Mouse (Mus musculus) small intestine, adult 10 weeks (tissue): ENCODE data around the gene Hdac6. TPM values are rescaled to one million over a fixed set of nuclear protein-coding genes. Genes with fewer than 3 reads are reported as not detected.

Experiments
- polyA plus RNA-seq: library from polyadenylated mRNA; stranded (reverse); fragments of 350-450 nt; fragmentation: Illumina TruSeq; extraction: RNeasy Lipid Tissue Mini Kit (QIAGEN cat#74804); gene quantifications from one replicate; pipeline ENCODE4 v1.2.3, GENCODE M21; 2014; ENCODE audit warnings: low replicate concordance

Gene Hdac6
- polyA plus RNA-seq: 0.30 TPM

DNA sequence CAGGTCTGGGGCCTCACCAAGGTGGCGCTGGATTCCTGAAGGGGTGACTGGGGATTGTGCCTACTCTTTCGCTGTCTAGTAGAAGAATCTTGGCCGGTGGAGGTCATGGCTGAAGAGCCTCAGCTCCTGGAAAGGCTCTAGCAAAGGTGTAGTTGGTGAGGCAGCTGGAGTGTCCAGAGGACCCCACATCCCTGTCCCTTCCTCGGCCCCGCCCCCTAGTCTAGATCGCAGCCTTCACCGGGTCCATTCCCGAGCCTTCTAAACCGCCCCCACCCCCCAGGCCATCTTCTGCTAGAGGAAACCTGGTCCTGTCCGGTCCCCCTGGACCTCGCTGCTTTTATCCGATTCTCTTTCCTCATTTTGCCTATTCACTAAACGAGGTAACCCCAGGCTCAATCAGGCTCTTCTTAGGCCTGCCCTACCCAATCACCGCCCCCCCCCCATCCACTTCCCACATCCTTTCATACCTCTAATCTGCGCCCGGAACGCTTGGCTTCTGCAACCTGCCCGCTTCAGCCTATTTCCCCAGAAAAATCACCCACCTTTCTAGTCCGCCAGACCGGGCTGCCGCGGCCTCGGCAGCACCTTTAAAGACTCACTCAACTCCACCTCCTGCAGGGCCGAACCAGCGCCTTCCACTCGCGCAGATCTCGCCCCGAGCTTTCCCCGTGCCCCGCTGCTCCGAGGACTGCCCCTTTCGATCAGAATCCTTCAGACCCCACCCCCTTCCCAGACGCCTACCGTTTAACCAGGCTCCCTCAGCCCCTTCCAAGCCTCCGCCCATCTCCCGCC lies at the start of gene Hdac6:
Gene Hdac6 (minus strand): TSS at position 782 of the 792 bp plus-strand sequence.

DNA sequence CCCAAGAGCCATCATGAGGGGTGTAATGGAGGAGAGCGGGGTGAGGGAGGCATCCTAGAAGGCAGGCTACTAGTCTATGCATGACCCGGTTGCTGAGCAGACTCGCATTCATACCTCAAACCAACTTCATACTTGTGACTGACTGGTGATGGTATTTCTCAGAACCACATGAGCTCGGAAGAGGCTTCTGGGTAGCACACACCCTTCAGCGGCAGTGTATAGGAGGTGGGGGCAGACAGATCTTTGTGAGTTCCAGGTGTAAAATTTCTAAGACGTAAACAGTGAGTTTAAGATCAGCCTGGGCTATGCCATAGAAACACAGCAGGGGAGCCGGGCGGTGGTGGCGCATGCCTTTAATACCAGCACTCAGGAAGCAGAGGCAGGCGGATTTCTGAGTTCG lies 30.2 kb upstream of the Hdac6 start, which contains the start of gene Gata1:
Gene Gata1 (minus strand): TSS at position 180 of the 400 bp plus-strand sequence.

DNA sequence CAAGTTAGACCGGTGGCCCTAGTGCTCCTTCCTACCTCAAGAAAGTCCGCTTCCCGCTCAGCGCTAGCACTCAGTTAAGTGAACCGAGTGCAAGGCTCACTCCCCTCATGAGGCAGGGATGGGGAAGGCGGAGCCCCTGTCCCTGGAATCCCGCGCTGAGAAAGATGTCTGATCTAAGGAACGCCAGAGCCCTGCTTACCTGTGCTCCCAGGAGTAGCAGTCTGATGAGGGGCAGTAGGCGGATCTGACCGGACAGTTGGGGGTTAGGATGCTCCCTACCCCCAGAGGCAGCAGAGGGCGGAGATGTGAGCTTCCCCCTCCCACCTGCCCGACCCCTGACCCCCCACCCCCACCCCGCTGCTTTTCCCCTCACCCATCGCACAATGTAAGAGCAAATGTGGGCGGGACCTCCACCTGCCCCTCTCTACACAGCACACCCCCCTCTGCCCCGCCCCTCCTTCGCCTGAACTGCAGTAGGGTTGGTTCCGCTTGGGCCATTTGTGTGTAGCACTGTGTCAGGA lies 19.4 kb downstream of the Hdac6 start, which contains the start of gene Eras:
Gene Eras (minus strand): TSS at position 338 of the 521 bp plus-strand sequence.

DNA sequence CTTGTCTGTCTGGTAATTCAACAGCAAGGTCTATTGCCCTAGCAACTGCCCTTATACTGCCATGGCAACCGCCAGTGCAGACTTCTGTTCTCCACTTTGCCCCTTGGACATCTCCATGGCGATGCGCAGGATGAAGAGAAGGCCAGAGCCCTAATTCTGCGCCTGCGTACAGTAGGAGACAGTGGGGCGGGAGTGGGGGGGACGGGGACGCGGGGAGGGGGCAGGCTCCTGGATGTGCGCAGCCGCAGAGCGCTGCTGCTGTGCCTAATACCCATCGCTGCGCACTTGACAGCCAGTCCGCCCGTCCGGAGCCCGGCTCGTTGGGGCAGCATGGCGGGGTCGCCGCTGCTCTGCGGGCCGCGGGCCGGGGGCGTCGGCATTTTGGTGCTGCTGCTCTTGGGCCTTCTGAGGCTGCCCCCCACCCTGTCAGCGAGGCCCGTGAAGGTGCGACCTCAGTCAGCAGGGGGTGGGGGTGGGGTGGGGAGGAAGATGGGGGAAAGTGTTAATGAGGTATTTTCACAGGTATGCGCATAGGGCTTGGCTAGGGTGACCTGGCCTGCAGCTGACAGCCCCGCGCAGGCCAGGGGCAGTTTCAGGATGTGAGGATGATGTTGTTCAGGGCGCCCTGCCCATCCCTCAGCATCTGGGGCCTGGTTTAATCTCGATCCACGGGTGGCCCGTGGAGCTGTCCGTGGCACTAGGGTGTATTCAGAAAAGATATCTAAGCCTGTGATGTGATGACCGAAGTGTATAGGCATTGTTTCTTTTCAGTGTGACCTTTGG lies 27.9 kb downstream of the Hdac6 start, which contains the start of gene Pcsk1n:
Gene Pcsk1n (plus strand): TSS at position 222 of the 783 bp plus-strand sequence.

DNA sequence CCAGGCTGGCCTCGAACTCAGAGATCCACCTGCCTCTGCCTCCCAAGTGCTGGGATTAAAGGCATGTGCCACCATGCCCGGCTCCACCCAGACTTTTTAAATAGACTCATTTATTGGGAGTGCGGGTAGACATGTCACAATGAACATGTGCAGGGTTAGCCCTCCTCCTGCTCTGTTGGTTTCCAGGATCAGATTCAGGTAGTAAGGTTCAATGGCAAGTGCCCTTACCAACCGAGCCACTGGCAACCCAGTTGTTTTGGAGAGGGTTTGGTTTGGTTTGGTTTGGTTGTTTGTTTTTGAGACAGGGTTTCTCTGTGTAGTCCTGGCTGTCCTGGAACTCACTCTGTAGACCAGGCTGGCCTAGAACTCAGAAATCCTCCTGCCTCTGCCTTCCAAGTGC lies 38.4 kb downstream of the Hdac6 start, which contains the start of gene Gm10490:
Gene Gm10490 (plus strand): TSS at position 301 of the 400 bp plus-strand sequence.

DNA sequence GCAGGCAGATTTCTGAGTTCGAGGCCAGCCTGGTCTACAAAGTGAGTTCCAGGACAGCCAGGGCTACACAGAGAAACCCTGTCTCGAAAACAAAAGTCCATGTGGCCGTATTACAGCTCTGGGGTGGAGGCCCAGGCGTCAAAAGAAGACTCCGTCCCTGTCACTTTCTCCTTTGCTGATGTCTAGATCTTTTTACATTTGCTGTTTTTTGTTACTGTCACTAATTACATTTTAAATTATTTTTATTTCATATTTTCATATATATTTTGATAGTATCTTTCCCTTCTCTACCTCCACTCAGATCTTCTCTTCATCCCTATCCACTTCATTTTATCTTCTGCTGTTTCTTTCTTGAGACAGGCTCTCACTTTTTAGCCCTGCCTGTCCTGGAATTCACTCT lies 40.0 kb downstream of the Hdac6 start, which contains the start of gene Gm10491:
Gene Gm10491 (minus strand): TSS at position 101 of the 400 bp plus-strand sequence.

DNA sequence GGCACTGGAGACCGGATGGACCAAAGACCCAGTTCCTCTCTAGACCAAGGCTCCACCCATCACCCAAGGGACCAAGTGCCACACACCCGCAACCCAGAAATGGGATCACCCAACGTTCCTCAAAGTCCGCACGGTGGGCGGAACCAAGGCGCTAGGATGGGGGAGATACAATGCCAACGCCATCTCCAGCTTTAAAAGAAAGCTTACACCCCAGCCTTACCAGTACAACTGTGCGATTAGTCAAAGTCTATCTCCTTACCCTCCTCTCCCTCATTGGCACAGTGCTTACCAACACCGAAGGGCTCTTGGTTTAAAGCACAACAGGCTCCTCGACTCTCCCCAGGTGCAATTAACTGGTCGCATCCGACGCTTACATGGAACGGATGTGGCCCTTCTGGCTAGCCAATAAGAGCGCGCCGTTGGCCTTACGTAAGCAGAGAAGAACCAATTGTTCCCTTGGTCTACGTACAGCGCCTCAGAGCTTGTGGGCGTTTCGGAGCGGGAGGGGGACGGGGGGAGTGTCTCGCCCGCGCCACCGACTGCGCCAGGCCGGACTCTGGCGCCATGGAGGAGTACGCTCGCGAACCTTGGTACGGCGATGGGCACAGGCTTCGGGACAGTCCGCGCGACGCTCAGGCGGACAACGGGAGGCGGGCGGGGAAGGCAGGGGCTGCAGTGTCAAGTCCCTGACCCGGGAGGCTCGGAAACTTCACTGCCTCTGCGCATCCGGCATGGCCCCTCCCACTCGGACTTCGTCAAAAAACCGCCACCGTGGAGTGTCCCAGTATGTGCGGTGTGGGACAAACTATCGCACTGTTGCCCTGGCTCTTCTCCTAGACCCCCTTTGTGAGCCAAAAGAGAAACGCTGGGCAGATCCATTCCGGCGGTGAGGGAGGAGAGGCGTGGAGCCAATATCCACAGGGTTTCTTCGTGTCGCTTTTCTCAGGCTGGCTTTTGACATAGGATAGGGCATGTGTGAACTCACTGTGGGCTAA lies 48.5 kb downstream of the Hdac6 start, which contains the start of the genes Pqbp1 and Timm17b:
Gene Pqbp1 (minus strand): TSS at position 390 of the 995 bp plus-strand sequence.
Gene Timm17b (plus strand): TSS at position 478 of the 995 bp plus-strand sequence.

DNA sequence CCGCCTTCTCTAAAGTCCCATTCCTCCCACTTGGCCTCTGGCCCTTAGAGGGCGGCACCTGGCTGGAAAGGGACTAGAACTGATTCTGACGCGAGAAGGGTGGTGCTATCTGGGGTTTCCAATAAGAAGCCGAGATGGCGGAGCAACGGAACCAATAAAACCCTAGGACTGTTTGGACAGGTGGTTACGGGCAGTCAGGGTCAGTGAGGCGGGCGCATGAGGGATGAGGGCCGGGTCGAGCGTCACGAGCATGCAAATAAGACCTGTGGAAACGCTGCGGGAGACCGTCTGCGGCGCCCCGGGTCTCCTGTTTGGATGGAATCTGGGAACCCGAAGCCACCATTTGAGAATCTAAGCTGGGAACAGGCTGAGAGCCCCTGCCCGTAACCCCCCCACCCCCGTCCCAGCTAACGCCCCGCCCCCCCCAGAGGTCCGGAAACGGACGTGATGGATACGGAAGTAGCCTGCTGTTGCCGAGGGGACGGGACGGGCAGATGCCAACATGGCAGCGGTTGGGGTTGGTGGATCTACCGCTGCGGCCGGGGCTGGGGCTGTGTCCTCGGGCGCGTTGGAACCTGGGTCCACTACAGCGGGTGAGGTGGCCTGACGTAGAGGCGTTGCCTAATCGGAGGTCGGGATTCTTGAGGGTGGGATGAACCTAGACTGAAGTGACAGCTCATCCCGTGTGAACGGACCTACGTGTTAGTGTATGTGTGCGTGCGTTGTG lies 63.7 kb downstream of the Hdac6 start, which contains the start of gene Slc35a2:
Gene Slc35a2 (plus strand): TSS at position 188 of the 727 bp plus-strand sequence.

Other genes with a start within 250 kb of the Hdac6 start
- gene Wdr45, start 233.6 kb downstream of the Hdac6 start, polyA plus RNA-seq: 3.8 TPM
- gene Gm45208, start 225.6 kb downstream of the Hdac6 start, polyA plus RNA-seq: not detected
- 12.1 TPM for gene Praf2, start 219.4 kb downstream of the Hdac6 start, polyA plus RNA-seq
- 4.6 TPM for gene Ccdc120, start 197.0 kb downstream of the Hdac6 start, polyA plus RNA-seq
- 3.7 TPM for gene Tfe3, start 185.3 kb downstream of the Hdac6 start, polyA plus RNA-seq
- gene Gripap1, start 158.1 kb downstream of the Hdac6 start, polyA plus RNA-seq: 21.4 TPM
- 0.89 TPM for gene Kcnd1, start 125.6 kb downstream of the Hdac6 start, polyA plus RNA-seq
- gene Otud5, start 106.5 kb downstream of the Hdac6 start, polyA plus RNA-seq: 26.6 TPM
- gene Pim2, start 69.6 kb downstream of the Hdac6 start, polyA plus RNA-seq: 3.7 TPM
- gene Slc35a2, start 63.9 kb downstream of the Hdac6 start, polyA plus RNA-seq: 6.4 TPM
- 5.5 TPM for gene Pqbp1, start 48.6 kb downstream of the Hdac6 start, polyA plus RNA-seq
- gene Timm17b, start 48.5 kb downstream of the Hdac6 start, polyA plus RNA-seq: 1.5 TPM
- gene Gm10491, start 40.1 kb downstream of the Hdac6 start, polyA plus RNA-seq: not detected
- not detected for gene Gm10490, start 38.3 kb downstream of the Hdac6 start, polyA plus RNA-seq
- gene Pcsk1n, start 28.1 kb downstream of the Hdac6 start, polyA plus RNA-seq: not detected
- not detected for gene Eras, start 19.3 kb downstream of the Hdac6 start, polyA plus RNA-seq
- gene Gata1, start 30.2 kb upstream of the Hdac6 start, polyA plus RNA-seq: not detected
- gene Glod5, start 70.6 kb upstream of the Hdac6 start, polyA plus RNA-seq: 1,103 TPM
- 8.6 TPM for gene Suv39h1, start 126.9 kb upstream of the Hdac6 start, polyA plus RNA-seq
- 0.59 TPM for gene Was, start 142.6 kb upstream of the Hdac6 start, polyA plus RNA-seq
- 60.9 TPM for gene Wdr13, start 185.0 kb upstream of the Hdac6 start, polyA plus RNA-seq
- gene Rbm3, start 198.0 kb upstream of the Hdac6 start, polyA plus RNA-seq: 554 TPM
- gene Tbc1d25, start 228.3 kb upstream of the Hdac6 start, polyA plus RNA-seq: not detected
- gene Ebp, start 245.6 kb upstream of the Hdac6 start, polyA plus RNA-seq: 31.9 TPM